Mouse (Mus musculus) liver, postnatal 0 days (tissue): Measurements from ENCODE around the gene Gng11. TPM values are rescaled to one million over a fixed set of nuclear protein-coding genes. Genes with fewer than 3 reads are reported as not detected.

ENCODE experiments used
- ATAC-seq: fragments of 200-750 bp; cut with Nextera tagmentation; 2 replicates; pipeline ENCODE4 v1.8.0; 2017; ENCODE audit warnings: mild to moderate bottlenecking, moderate library complexity
- DNase-seq: peaks from one replicate; pipeline ENCODE4 v3.0.0-alpha.2; 2016
- H3K27ac ChIP-seq: fragments of 300-500 bp; sonication (generic); 2 replicates; pipeline ENCODE4 v1.5.1; 2014; ENCODE audit warnings: antibody characterized with exemption, moderate library complexity, mild to moderate bottlenecking, low read depth
- H3K27me3 ChIP-seq: fragments of 300-500 bp; sonication (generic); 2 replicates; pipeline ENCODE4 v1.6.1; 2014; ENCODE audit warnings: low read length, control low read depth, mixed read lengths; ENCODE audit not compliant: insufficient read depth
- H3K36me3 ChIP-seq: fragments of 300-500 bp; sonication (generic); replicated peaks from 2 replicates; pipeline ENCODE4 v1.6.1; 2014; ENCODE audit warnings: mild to moderate bottlenecking, control low read depth, low read length, moderate library complexity, mixed read lengths; ENCODE audit not compliant: insufficient read depth
- H3K4me1 ChIP-seq: fragments of 300-500 bp; sonication (generic); 2 replicates; pipeline ENCODE4 v1.6.1; 2014; ENCODE audit warnings: antibody characterized with exemption, mild to moderate bottlenecking, control low read depth; ENCODE audit not compliant: insufficient read depth
- H3K4me2 ChIP-seq: fragments of 300-500 bp; sonication (generic); 2 replicates; pipeline ENCODE4 v1.6.1; 2014; ENCODE audit warnings: low read depth, mild to moderate bottlenecking, low read length, moderate library complexity, mixed read lengths
- H3K4me3 ChIP-seq: fragments of 300-500 bp; sonication (generic); 2 replicates; pipeline ENCODE4 v1.5.1; 2014; ENCODE audit warnings: low read depth, low read length
- H3K9ac ChIP-seq: fragments of 300-500 bp; sonication (generic); replicated peaks from 2 replicates; pipeline ENCODE4 v1.6.1; 2014; ENCODE audit warnings: mild to moderate bottlenecking, moderate library complexity
- H3K9me3 ChIP-seq: fragments of 300-500 bp; sonication (generic); 2 replicates; pipeline ENCODE4 v1.6.1; 2016; ENCODE audit warnings: mild to moderate bottlenecking, control low read depth, low read length, mixed read lengths
- CTCF ChIP-seq: sonication (generic); IDR thresholded peaks from 2 replicates; pipeline ENCODE4 v1.5.1; 2016; ENCODE audit warnings: antibody characterized with exemption, low read depth
- EP300 ChIP-seq: IDR thresholded peaks from 2 replicates; pipeline ENCODE4 v1.6.1; 2016; ENCODE audit warnings: antibody characterized with exemption, low read depth, mild to moderate bottlenecking
- WGBS: fragments of 180-500 bp; shearing (Covaris S2); extraction: QIAGEN DNeasy Blood & Tissue Kit; methylation state at CpG from one replicate; pipeline ENCODE4 v1.1.7; 2014; ENCODE audit not compliant: insufficient replicate concordance; 5-methylcytosine and 5-hydroxymethylcytosine counted together
- polyA plus RNA-seq: library from polyadenylated mRNA; unstranded; fragments of >200 nt; fragmentation: Nextera tagmentation; extraction: Ambion mirVana; gene quantifications from 2 replicates; pipeline ENCODE4 v1.2.1, GENCODE M21; 2015

Gng11 gene
- polyA plus RNA-seq, 1 experiment from 2014 or later = 36.9 TPM

GRCm38 (mm10) chr6:3993492-3993891, 10.2 kb upstream of the Gng11 start, which contains the start of gene Gngt1:
Gngt1 (plus strand) TSS chr6:3993792.
- H3K9me3 ChIP-seq = no peaks in the 10 kb centered on the region
- 86% methylated on average over 6 of the region's 6 CpGs for WGBS
- DNase-seq (no peak), ATAC-seq (no peak)
- no peak within 1 kb of the TSS for H3K4me3 ChIP-seq
- no peak within 1 kb of the TSS for H3K27ac ChIP-seq
- no peak for TF ChIP-seq CTCF
- no peak for TF ChIP-seq EP300
- no peak within 1 kb of the TSS for H3K9ac ChIP-seq
- H3K4me2 ChIP-seq = no peak within 1 kb of the TSS
- no peaks in the 10 kb centered on the region for H3K4me1 ChIP-seq
- H3K27me3 ChIP-seq = no peaks in the 10 kb centered on the region
- H3K36me3 ChIP-seq = no peaks in the 10 kb centered on the region

GRCm38 (mm10) chr6:3998089-3998488, 5.6 kb upstream of the Gng11 start:
- Histone ChIP-seq H3K27me3 (no peaks in the 10 kb centered on the region), H3K4me2 (no peak overlapping the region), H3K27ac (no peak overlapping the region), H3K4me1 (peaks cover 8% of the 10 kb centered on the region), H3K36me3 (no peaks in the 10 kb centered on the region), H3K4me3 (no peak overlapping the region), H3K9ac (no peak overlapping the region), H3K9me3 (no peaks in the 10 kb centered on the region)
- TF ChIP-seq CTCF (no peak), EP300 (no peak)
- ATAC-seq (no peak), DNase-seq (no peak)
- WGBS = 59% methylated on average over 4 of the region's 4 CpGs

GRCm38 (mm10) chr6:3999296-3999695, 4.4 kb upstream of the Gng11 start:
- no peaks in the 10 kb centered on the region for H3K27me3 ChIP-seq
- H3K4me2 ChIP-seq = no peak overlapping the region
- no peak for TF ChIP-seq EP300
- no peak for TF ChIP-seq CTCF
- WGBS = 72% methylated on average over 6 of the region's 6 CpGs
- no peak overlapping the region for H3K9ac ChIP-seq
- no peak overlapping the region for H3K27ac ChIP-seq
- DNase-seq = no peak
- no peak for ATAC-seq
- H3K9me3 ChIP-seq = no peaks in the 10 kb centered on the region
- no peaks in the 10 kb centered on the region for H3K36me3 ChIP-seq
- peaks cover 10% of the 10 kb centered on the region for H3K4me1 ChIP-seq
- H3K4me3 ChIP-seq = no peak overlapping the region

- Histone ChIP-seq H3K9me3 (no peaks in the 10 kb centered on the region), H3K4me2 (no peak overlapping the region), H3K4me1 (peaks cover 13% of the 10 kb centered on the region), H3K4me3 (no peak overlapping the region), H3K9ac (no peak overlapping the region), H3K27me3 (no peaks in the 10 kb centered on the region), H3K36me3 (no peaks in the 10 kb centered on the region), H3K27ac (no peak overlapping the region)
- 55% methylated on average over 3 of the region's 3 CpGs for WGBS
- DNase-seq (peak; percentile 36), ATAC-seq (peak; percentile 89)
- TF ChIP-seq EP300 (no peak), CTCF (no peak)
Observed at GRCm38 (mm10) chr6:4000716-4001115, 3.0 kb upstream of the Gng11 start.

GRCm38 (mm10) chr6:4003445-4003844, 259 bp upstream of the Gng11 start:
- Histone ChIP-seq H3K36me3 (0 out of 2 replicates have a peak, but pooled peaks cover 2% of the 10 kb centered on the region), H3K9me3 (no peaks in the 10 kb centered on the region), H3K4me3 (peak overlapping the region; percentile 60), H3K4me2 (peak overlapping the region; percentile 82), H3K9ac (no peak overlapping the region), H3K27ac (peak overlapping the region; percentile 89), H3K27me3 (no peaks in the 10 kb centered on the region), H3K4me1 (peaks cover 13% of the 10 kb centered on the region)
- WGBS = 18% methylated on average over 4 of the region's 4 CpGs
- DNase-seq (no peak), ATAC-seq (no peak)
- TF ChIP-seq CTCF (no peak), EP300 (no peak)

GRCm38 (mm10) chr6:4004808-4005207, 1.1 kb downstream of the Gng11 start:
- Histone ChIP-seq H3K4me3 (peak overlapping the region; percentile 60), H3K4me2 (peak overlapping the region; percentile 82), H3K4me1 (peaks cover 13% of the 10 kb centered on the region), H3K36me3 (0 out of 2 replicates have a peak, but pooled peaks cover 2% of the 10 kb centered on the region), H3K27me3 (no peaks in the 10 kb centered on the region), H3K9me3 (no peaks in the 10 kb centered on the region), H3K9ac (no peak overlapping the region; the same call in 1 of the 2 replicates), H3K27ac (no peak overlapping the region)
- no peak for TF ChIP-seq CTCF
- TF ChIP-seq EP300 = no peak
- ATAC-seq (no peak), DNase-seq (no peak)
- WGBS = 52% methylated on average over 2 of the region's 2 CpGs

- Histone ChIP-seq H3K9ac (no peak overlapping the region), H3K27me3 (no peaks in the 10 kb centered on the region), H3K27ac (no peak overlapping the region), H3K9me3 (no peaks in the 10 kb centered on the region), H3K4me3 (no peak overlapping the region), H3K4me2 (no peak overlapping the region), H3K4me1 (peaks cover 3% of the 10 kb centered on the region; the same call in 1 of the 2 replicates), H3K36me3 (0 out of 2 replicates have a peak, but pooled peaks cover 2% of the 10 kb centered on the region)
- ATAC-seq (no peak), DNase-seq (no peak)
- 62% methylated on average over 2 of the region's 2 CpGs for WGBS
- TF ChIP-seq EP300 = no peak
- no peak for TF ChIP-seq CTCF
Observed at GRCm38 (mm10) chr6:4008501-4009040, 4.9 kb downstream of the Gng11 start.
